Mouse (Mus musculus): Measurements from ENCODE around the gene Xpot. TPM values are rescaled to one million over a fixed set of nuclear protein-coding genes. Genes with fewer than 3 reads are reported as not detected.

Xpot gene
- polyA plus RNA-seq, 1 experiment from 2014 or later: 30.3 TPM

DNA sequence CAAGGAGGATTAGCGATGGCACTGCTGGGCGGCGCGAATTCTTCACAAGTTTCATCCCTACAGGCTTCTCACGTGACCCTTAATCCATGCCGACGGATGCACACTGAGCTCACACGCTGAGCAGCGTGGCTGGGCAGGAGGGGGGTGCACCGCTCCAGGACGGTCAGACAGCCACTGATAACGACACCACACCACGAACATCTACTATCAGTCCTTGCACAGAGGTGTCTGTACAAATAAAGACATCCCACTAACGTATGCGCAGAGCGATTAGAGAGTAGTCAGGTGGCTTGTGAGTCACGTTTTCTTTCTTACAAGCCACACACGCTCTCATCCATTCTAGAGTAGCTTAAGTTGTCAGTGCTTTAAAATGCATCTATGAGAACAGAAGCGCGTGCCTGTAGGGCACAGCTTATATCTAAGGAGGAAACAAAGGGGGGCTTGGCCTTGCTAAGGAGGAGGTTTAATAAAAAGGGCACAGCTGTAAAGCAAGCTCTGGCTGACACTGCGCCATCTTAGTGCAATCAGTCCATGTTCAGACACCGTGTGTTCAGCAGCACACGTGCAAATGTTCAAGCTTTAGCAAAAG lies 57.0 kb downstream of the Xpot start:
- Histone ChIP-seq H3K27me3 (replicated peaks) (no peaks in the 10 kb centered on the region), H3K4me2 (peak overlapping the region; percentile 50), H3K4me1 (peaks cover 21% of the 10 kb centered on the region), H3K9ac (peak overlapping the region; percentile 15; the same call in 1 of the 2 replicates), H3K4me3 (peak overlapping the region; percentile 26), H3K27ac (peak overlapping the region; percentile 81), H3K9me3 (no peaks in the 10 kb centered on the region), H3K36me3 (replicated peaks) (0 out of 2 replicates have a peak, but pooled peaks cover 7% of the 10 kb centered on the region)
- WGBS: 6% methylated on average over 23 of the region's 23 CpGs
- peak; percentile 94 for ATAC-seq (replicated peaks)

DNA sequence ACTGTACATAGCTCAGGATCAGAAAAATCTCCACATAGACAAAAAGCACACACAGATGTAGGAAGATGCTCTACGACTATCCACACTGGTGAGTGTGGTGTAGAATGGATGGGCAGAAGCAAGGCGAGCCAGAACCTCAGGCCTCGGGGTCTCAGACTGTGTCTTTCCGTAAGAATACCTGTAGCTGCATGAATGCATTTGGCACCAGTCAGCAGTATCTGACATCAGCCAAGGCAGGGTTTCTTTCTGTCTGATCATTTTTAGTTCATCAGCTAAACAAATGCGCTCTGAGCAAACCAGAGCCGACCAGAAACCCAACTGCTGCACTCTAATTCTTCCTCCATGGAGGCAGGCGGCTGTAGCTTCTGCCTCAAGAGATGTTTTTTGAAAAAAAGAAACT lies 57.6 kb downstream of the Xpot start:
- H3K4me2 ChIP-seq: peak overlapping the region; percentile 50
- H3K4me1 ChIP-seq: peaks cover 21% of the 10 kb centered on the region
- H3K9ac ChIP-seq: 0 out of 2 replicates have a peak overlapping the region, but pooled peaks have one; percentile 15
- no peaks in the 10 kb centered on the region for H3K27me3 ChIP-seq (replicated peaks)
- WGBS: 40% methylated on average over 7 of the region's 7 CpGs
- peak overlapping the region; percentile 26 for H3K4me3 ChIP-seq
- H3K36me3 ChIP-seq (replicated peaks): peaks cover 10% of the 10 kb centered on the region; the same call in 1 of the 2 replicates
- ATAC-seq (replicated peaks): peak; percentile 69
- peak overlapping the region; percentile 81 for H3K27ac ChIP-seq
- H3K9me3 ChIP-seq: no peaks in the 10 kb centered on the region

DNA sequence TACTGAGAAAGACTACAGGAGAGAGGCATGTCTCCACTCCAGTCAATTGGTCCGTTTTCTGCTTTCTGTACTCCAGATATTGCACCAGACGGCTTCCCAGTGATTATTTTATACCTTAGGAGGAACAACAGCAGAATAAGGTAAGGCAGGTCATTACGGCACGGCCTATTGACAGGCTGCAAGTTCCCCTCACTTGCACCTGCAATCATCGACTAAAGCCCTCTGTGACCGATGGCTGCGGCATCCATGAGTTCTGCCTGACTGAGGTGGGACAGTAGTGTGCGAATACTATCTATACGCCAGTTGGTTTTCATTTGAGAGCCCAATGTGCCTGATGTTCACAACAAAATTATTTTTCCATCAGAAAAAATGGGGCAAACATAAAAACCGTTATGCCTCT lies 58.1 kb downstream of the Xpot start:
- 95% methylated on average over 10 of the region's 10 CpGs for WGBS
- no peak overlapping the region for H3K27ac ChIP-seq
- no peaks in the 10 kb centered on the region for H3K27me3 ChIP-seq (replicated peaks)
- H3K9me3 ChIP-seq: no peaks in the 10 kb centered on the region
- H3K4me2 ChIP-seq: no peak overlapping the region
- ATAC-seq (replicated peaks): no peak
- H3K4me1 ChIP-seq: peaks cover 21% of the 10 kb centered on the region
- no peak overlapping the region for H3K4me3 ChIP-seq
- H3K9ac ChIP-seq: no peak overlapping the region
- peaks cover 10% of the 10 kb centered on the region; the same call in 1 of the 2 replicates for H3K36me3 ChIP-seq (replicated peaks)

DNA sequence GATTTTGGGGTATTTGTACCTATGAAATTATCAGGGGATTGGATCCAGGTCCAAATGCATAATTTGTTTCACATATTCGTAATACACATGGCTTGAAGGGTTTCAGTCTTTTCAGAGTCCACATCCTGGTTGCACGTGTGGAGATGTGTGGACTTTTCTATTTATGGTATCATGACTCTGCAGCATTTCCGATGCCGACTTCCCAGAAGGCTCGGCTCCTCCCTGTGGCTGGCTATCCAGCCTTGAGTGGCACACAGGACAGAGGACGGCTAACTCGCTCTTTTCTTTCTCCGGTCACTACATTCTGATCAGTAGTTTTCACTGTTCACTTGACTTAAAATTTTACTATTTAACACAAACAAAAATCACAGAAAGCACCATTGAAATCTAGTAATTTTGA lies 61.7 kb downstream of the Xpot start:
- no peak overlapping the region for H3K4me3 ChIP-seq
- H3K4me1 ChIP-seq: peaks cover 12% of the 10 kb centered on the region
- no peak for ATAC-seq (replicated peaks)
- no peak overlapping the region for H3K4me2 ChIP-seq
- no peaks in the 10 kb centered on the region for H3K27me3 ChIP-seq (replicated peaks)
- peaks cover 14% of the 10 kb centered on the region; the same call in 1 of the 2 replicates for H3K36me3 ChIP-seq (replicated peaks)
- no peak overlapping the region for H3K27ac ChIP-seq
- no peak overlapping the region for H3K9ac ChIP-seq
- WGBS: 90% methylated on average over 8 of the region's 8 CpGs
- no peaks in the 10 kb centered on the region for H3K9me3 ChIP-seq

DNA sequence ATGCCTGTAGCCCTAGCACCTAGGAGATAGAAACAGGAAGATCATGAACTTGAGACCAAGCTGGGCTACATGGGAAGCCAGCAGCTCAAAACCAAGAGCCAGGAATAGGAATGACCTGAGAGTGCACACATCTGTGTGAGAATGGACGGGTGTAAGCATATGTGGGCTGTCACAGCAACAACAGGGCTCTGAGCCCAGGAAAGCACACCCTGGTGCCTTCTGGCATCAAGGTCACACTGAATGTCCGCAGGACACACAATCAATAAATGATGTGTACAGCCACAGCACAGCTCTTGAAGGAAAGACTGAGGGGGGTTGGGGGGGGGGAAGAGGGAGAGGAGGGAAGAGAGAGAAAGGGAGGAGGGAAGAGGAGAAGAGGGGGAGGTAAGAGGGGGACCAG lies 67.9 kb downstream of the Xpot start:
- no peak overlapping the region for H3K4me3 ChIP-seq
- H3K27ac ChIP-seq: no peak overlapping the region
- no peak overlapping the region for H3K9ac ChIP-seq
- H3K27me3 ChIP-seq (replicated peaks): no peaks in the 10 kb centered on the region
- H3K36me3 ChIP-seq (replicated peaks): peaks cover 34% of the 10 kb centered on the region
- no peak overlapping the region for H3K4me2 ChIP-seq
- H3K9me3 ChIP-seq: no peaks in the 10 kb centered on the region
- no peak for ATAC-seq (replicated peaks)
- H3K4me1 ChIP-seq: no peaks in the 10 kb centered on the region
- WGBS: 75% methylated on average over 2 of the region's 2 CpGs

DNA sequence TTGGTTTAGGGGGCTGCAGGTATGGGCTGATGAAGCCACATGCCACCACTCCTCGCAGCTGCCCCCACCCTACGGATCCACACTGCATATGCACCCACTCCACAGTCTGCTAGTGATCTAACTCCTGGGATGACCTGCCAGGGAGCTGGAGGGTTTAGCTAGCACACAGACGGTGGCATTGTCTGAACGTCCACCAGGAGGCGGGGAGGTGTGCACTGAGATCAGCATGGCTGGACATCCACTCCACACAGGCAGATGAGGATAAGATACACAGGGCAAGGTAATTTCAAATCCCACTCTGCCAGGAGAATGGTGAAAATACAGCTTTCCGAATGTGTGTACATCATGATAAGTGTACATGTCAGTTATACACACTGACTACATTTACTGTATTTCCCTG lies 69.9 kb downstream of the Xpot start:
- Histone ChIP-seq H3K36me3 (replicated peaks) (peaks cover 38% of the 10 kb centered on the region), H3K4me2 (no peak overlapping the region), H3K4me3 (no peak overlapping the region), H3K9me3 (no peaks in the 10 kb centered on the region), H3K9ac (no peak overlapping the region), H3K4me1 (no peaks in the 10 kb centered on the region), H3K27me3 (replicated peaks) (no peaks in the 10 kb centered on the region), H3K27ac (no peak overlapping the region)
- WGBS: 75% methylated on average over 6 of the region's 6 CpGs
- ATAC-seq (replicated peaks): no peak

DNA sequence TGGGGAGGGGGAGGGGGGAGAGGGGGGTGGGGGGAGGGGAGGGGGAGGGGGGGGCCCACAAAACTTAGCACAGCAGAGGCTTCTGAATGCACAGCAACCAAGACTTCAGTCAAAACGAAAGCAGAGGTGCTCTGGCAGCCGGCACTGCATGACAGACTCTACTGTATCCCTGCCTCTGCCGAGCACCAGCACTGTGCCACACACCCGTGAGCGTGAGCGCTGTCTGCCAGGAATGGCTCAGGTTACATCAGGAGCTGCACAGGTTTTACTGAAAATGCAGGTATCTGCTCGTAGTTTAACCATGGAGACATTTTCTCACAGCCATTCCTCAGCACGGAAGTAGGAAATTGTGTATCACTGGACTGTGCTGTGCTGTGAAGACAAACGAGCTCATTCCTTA lies 75.8 kb downstream of the Xpot start:
- Histone ChIP-seq H3K9me3 (no peaks in the 10 kb centered on the region), H3K4me3 (no peak overlapping the region), H3K27me3 (replicated peaks) (no peaks in the 10 kb centered on the region), H3K9ac (no peak overlapping the region), H3K4me1 (no peaks in the 10 kb centered on the region), H3K4me2 (no peak overlapping the region), H3K36me3 (replicated peaks) (peaks cover 35% of the 10 kb centered on the region), H3K27ac (no peak overlapping the region)
- no peak for ATAC-seq (replicated peaks)
- 91% methylated on average over 9 of the region's 9 CpGs for WGBS

DNA sequence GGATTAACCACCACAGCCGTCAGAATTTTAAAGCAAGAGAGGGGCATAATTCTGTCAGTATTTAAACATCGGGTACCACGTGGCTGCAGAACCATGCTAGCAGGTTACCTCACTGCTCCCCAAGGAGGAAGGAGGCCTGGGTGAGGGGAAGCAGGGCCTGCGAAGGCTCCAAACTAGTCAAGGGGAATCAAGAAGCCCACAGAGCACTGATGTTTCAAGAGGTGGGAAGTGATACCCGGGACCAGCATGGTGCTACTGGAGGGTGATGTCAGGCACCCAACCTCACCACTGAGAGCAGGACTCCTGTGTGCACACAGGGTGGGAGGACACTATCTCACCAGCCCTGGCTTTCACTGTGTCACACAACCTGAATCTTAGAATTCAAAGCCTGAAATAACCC lies 76.5 kb downstream of the Xpot start:
- no peaks in the 10 kb centered on the region for H3K4me1 ChIP-seq
- peaks cover 34% of the 10 kb centered on the region for H3K36me3 ChIP-seq (replicated peaks)

DNA sequence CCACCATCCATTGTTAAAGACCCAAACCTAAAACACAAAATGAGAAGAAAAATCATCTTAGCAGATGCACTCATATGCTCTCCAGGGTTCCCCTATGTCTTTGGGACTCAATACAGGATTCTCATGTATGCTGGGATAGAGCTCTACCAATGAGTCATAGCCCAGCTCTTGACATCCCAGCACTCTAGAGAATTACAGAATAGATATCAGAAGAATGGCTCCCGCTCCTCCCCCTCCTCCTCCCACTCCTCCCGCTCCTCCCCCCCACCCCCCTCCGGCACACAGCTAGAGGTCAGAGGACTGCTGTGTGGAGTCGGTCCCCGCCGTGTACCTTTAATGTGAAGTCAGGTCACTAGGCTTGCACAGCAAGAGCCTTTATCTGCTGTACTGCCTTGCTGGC lies 79.0 kb downstream of the Xpot start:
- Histone ChIP-seq H3K36me3 (replicated peaks) (peaks cover 17% of the 10 kb centered on the region), H3K27ac (no peak overlapping the region), H3K27me3 (replicated peaks) (no peaks in the 10 kb centered on the region), H3K9me3 (no peaks in the 10 kb centered on the region), H3K9ac (no peak overlapping the region), H3K4me1 (no peaks in the 10 kb centered on the region), H3K4me3 (no peak overlapping the region), H3K4me2 (no peak overlapping the region)
- no peak for ATAC-seq (replicated peaks)
- 61% methylated on average over 6 of the region's 6 CpGs for WGBS

More for the DNA sequence above, 76.5 kb downstream of the Xpot start:
- H3K4me3 ChIP-seq: no peak overlapping the region
- H3K9ac ChIP-seq: no peak overlapping the region
- no peaks in the 10 kb centered on the region for H3K9me3 ChIP-seq
- H3K27me3 ChIP-seq (replicated peaks): no peaks in the 10 kb centered on the region
- H3K27ac ChIP-seq: no peak overlapping the region
- WGBS: 90% methylated on average over 5 of the region's 5 CpGs
- no peak overlapping the region for H3K4me2 ChIP-seq
- no peak for ATAC-seq (replicated peaks)

DNA sequence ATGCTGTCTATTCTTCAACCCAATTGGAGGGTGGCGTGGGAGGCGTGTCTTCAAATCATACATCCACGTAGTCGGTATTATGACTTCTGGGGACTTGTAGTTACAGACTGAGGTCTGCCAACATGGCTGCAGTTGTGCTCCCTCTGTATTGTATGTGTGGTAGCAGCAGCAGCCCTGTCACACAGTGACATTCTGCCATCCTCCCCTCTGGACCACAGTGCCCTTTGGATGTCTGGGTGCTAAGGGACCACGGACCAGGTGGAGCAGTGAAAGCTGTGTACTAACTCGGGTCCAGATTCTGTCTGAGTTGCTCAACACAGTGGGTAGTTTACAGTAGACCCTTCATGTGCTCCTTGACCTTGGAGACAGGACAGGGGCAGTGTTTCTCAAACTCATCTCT lies 82.6 kb downstream of the Xpot start:
- Histone ChIP-seq H3K4me1 (no peaks in the 10 kb centered on the region), H3K9ac (no peak overlapping the region), H3K27me3 (replicated peaks) (no peaks in the 10 kb centered on the region), H3K27ac (no peak overlapping the region), H3K36me3 (replicated peaks) (peaks cover 7% of the 10 kb centered on the region; the same call in 1 of the 2 replicates), H3K4me3 (no peak overlapping the region), H3K9me3 (no peaks in the 10 kb centered on the region), H3K4me2 (no peak overlapping the region)
- no peak for ATAC-seq (replicated peaks)
- WGBS: 94% methylated on average over 6 of the region's 6 CpGs

DNA sequence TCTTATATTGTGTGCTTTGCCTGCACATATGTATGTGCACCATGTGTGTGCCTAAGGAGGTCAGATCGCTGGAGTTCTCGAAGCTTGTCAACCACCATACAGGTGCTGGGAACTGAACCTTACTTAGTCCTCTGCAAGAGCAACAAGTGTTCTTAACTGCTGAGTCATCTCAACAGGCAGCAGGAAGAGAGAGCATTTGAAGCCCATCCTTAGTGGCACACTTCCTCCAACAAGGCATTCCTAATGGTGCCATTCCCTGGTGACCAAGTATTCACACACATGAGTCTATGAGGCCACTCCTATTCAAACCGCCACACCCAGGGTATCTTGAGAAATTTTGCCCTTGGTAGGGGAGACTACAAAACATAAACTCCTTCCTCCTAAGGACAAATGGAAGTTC lies 84.0 kb downstream of the Xpot start:
- Histone ChIP-seq H3K4me3 (no peak overlapping the region), H3K4me2 (no peak overlapping the region), H3K9me3 (no peaks in the 10 kb centered on the region), H3K9ac (no peak overlapping the region), H3K36me3 (replicated peaks) (peaks cover 7% of the 10 kb centered on the region; the same call in 1 of the 2 replicates), H3K27ac (no peak overlapping the region), H3K27me3 (replicated peaks) (no peaks in the 10 kb centered on the region), H3K4me1 (no peaks in the 10 kb centered on the region)
- WGBS: 98% methylated on average over 3 of the region's 3 CpGs
- no peak for ATAC-seq (replicated peaks)
